Mouse (Mus musculus): ENCODE data around the gene Dgke.
"Not testable (repeated sequence)": the region's sequence is repeated elsewhere in the genome, so short reads cannot be mapped to it uniquely, and the experiment has no call there.

GRCm38 (mm10) chr11:89081906-89082305 lies 15.3 kb upstream of the Dgke start:
- TF ChIP-seq ZC3H11A (IDR thresholded peaks at IDR 0.05; ENCODE audit: borderline replicate concordance, low read depth, low read length); HCFC1 (IDR thresholded peaks at IDR 0.05; ENCODE audit: borderline replicate concordance, insufficient read depth, low read length): not testable (repeated sequence)

Measured in ES-E14 (cell line).